Comparison of ENCODE assay signal across 23 mouse cellular contexts in the genomic region with DNA sequence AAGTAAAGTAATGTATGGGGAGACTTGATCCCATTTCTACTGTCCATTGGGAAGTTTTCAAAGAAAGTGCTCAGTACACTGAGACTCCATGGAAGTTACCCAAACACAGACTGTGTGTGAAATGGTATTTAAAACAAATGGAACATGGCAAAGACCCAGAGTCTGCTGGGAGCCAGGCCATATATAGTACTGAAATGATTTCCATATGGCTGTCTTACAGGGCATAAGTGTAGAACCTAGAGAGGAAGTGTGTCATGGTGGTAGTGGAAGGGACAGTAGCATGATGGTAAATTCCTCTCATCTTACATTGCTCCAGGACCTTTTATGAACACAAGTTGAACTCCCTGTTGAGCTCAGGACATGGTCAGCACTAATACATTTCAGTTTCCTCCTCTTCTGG. TPM values are rescaled to one million over a fixed set of nuclear protein-coding genes. Genes with fewer than 3 reads are reported as not detected.
DNase-seq lines count a peak whose midpoint lies in the region; ATAC-seq and TF ChIP-seq lines count a peak whose summit lies in the region.
"Had no signal": no experiment of that assay in that cellular context is flagged by ENCODE, and none has a peak within 500 bp of the region (broad histone marks: within the 10 kb centered on the region; RNA-seq: fewer than 3 reads in every experiment).

No protein-coding gene starts in this region.

- TF ChIP-seq CTCF in stomach, postnatal 0 days (IDR thresholded peaks at IDR 0.05; ENCODE audit: low read depth), result no peak
- no peak for TF ChIP-seq CTCF in thymus, adult 2 months (IDR thresholded peaks at IDR 0.05; ENCODE audit: borderline replicate concordance, control insufficient read depth, extremely low read depth, insufficient read depth, low read length, poor library complexity)

- TF ChIP-seq POLR2A in limb, embryonic 14.5 days (IDR thresholded peaks at IDR 0.05; ENCODE audit: borderline replicate concordance, extremely low read depth, insufficient read depth, insufficient read length), result no peak
- TF ChIP-seq POLR2A in thymus, adult 2 months (IDR thresholded peaks at IDR 0.05; ENCODE audit: control insufficient read depth, extremely low read depth, insufficient read depth, low read length, poor library complexity), result no peak

- ATAC-seq in frontal cortex, adult (ENCODE audit: low TSS enrichment), result 0 out of 2 replicates have a peak, but pooled peaks have one; percentile 47
- ATAC-seq in limb, embryonic 14.5 days (ENCODE audit: low FRiP score, low read depth), result no peak
- ATAC-seq in stomach, embryonic 16.5 days (ENCODE audit: insufficient read depth, low FRiP score), result peak; percentile 37; the same call in 1 of the 2 replicates
- ATAC-seq in stomach, postnatal 0 days (ENCODE audit: low FRiP score, low TSS enrichment), result no peak
- peak; percentile 76; the same call in 1 of the 2 replicates for ATAC-seq in limb, embryonic 15.5 days (ENCODE audit: insufficient number of reproducible peaks, low FRiP score, low TSS enrichment, low read depth)
- ATAC-seq: forebrain, embryonic 15.5 days; intestine, embryonic 16.5 days had no signal

- TF ChIP-seq EP300 in stomach, postnatal 0 days (optimal IDR thresholded peaks at IDR 0.05), result no peak

- no peak overlapping the region for H3K27ac ChIP-seq in limb, embryonic 14.5 days (replicated peaks; ENCODE audit: low read depth, low read length)
- H3K27ac ChIP-seq in limb, embryonic 10.5 days, result no peak overlapping the region
- no peak overlapping the region for H3K27ac ChIP-seq in stomach, embryonic 16.5 days (ENCODE audit: low read length)
- H3K27ac ChIP-seq in stomach, postnatal 0 days (replicated peaks), result no peak overlapping the region
- H3K27ac ChIP-seq in limb, embryonic 15.5 days, result 0 out of 2 replicates have a peak overlapping the region, but pooled peaks have one; percentile 2
- no peak overlapping the region for H3K27ac ChIP-seq in thymus, adult 2 months (ENCODE audit: control insufficient read depth, insufficient read depth, low read length)
- H3K27ac ChIP-seq: embryonic facial prominence, embryonic 12.5 days; forebrain, embryonic 10.5 days; forebrain, embryonic 15.5 days; gastrocnemius, adult 2 months; hindbrain, embryonic 10.5 days; hindbrain, embryonic 15.5 days had no signal

- no peak overlapping the region for H3K4me3 ChIP-seq in limb, embryonic 14.5 days (replicated peaks; ENCODE audit: low read length)
- H3K4me3 ChIP-seq in limb, embryonic 10.5 days, result no peak overlapping the region
- no peak overlapping the region for H3K4me3 ChIP-seq in stomach, embryonic 16.5 days (replicated peaks; ENCODE audit: low read length)
- H3K4me3 ChIP-seq in stomach, postnatal 0 days (ENCODE audit: low read depth, low read length), result no peak overlapping the region
- H3K4me3 ChIP-seq in limb, embryonic 15.5 days, result no peak overlapping the region
- no peak overlapping the region for H3K4me3 ChIP-seq in thymus, adult 2 months (ENCODE audit: control insufficient read depth, insufficient read depth, low read length)
- H3K4me3 ChIP-seq: embryonic facial prominence, embryonic 12.5 days; erythroblast, embryonic 14.5 days; forebrain, embryonic 10.5 days; forebrain, embryonic 15.5 days; gastrocnemius, adult 2 months; hindbrain, embryonic 10.5 days; hindbrain, embryonic 15.5 days had no signal

- no peak overlapping the region for H3K9ac ChIP-seq in limb, embryonic 14.5 days (ENCODE audit: low read depth, low read length, severe bottlenecking)
- no peak overlapping the region for H3K9ac ChIP-seq in stomach, embryonic 16.5 days (ENCODE audit: low read length)
- no peak overlapping the region for H3K9ac ChIP-seq in stomach, postnatal 0 days (ENCODE audit: low read length)
- no peak overlapping the region for H3K9ac ChIP-seq in limb, embryonic 15.5 days
- H3K9ac ChIP-seq: embryonic facial prominence, embryonic 12.5 days; forebrain, embryonic 15.5 days; hindbrain, embryonic 15.5 days had no signal

- no peaks in the 10 kb centered on the region for H3K4me1 ChIP-seq in limb, embryonic 14.5 days (ENCODE audit: control insufficient read depth, insufficient read depth, low read length)
- H3K4me1 ChIP-seq in limb, embryonic 10.5 days, result no peaks in the 10 kb centered on the region
- no peaks in the 10 kb centered on the region for H3K4me1 ChIP-seq in stomach, embryonic 16.5 days (ENCODE audit: control insufficient read depth, insufficient read depth, low read length)
- no peaks in the 10 kb centered on the region for H3K4me1 ChIP-seq in stomach, postnatal 0 days (replicated peaks; ENCODE audit: control insufficient read depth, insufficient read depth)
- no peaks in the 10 kb centered on the region for H3K4me1 ChIP-seq in limb, embryonic 15.5 days
- no peaks in the 10 kb centered on the region for H3K4me1 ChIP-seq in thymus, adult 2 months (replicated peaks; ENCODE audit: control insufficient read depth, insufficient read depth, low read length)
- H3K4me1 ChIP-seq: embryonic facial prominence, embryonic 12.5 days; forebrain, embryonic 10.5 days; forebrain, embryonic 15.5 days; hindbrain, embryonic 10.5 days; hindbrain, embryonic 15.5 days had no signal

- no peaks in the 10 kb centered on the region for H3K36me3 ChIP-seq in limb, embryonic 14.5 days (ENCODE audit: control insufficient read depth, insufficient read depth, low read length)
- no peaks in the 10 kb centered on the region for H3K36me3 ChIP-seq in limb, embryonic 10.5 days
- no peaks in the 10 kb centered on the region for H3K36me3 ChIP-seq in stomach, embryonic 16.5 days (ENCODE audit: control insufficient read depth, insufficient read depth, low read length)
- no peaks in the 10 kb centered on the region for H3K36me3 ChIP-seq in stomach, postnatal 0 days (ENCODE audit: control insufficient read depth, insufficient read depth, low read length)
- H3K36me3 ChIP-seq in limb, embryonic 15.5 days, result no peaks in the 10 kb centered on the region
- H3K36me3 ChIP-seq in thymus, adult 2 months (ENCODE audit: control insufficient read depth, insufficient read depth, low read length), result no peaks in the 10 kb centered on the region
- H3K36me3 ChIP-seq: embryonic facial prominence, embryonic 12.5 days; forebrain, embryonic 10.5 days; forebrain, embryonic 15.5 days; hindbrain, embryonic 10.5 days; hindbrain, embryonic 15.5 days had no signal

- H3K4me2 ChIP-seq in limb, embryonic 14.5 days (replicated peaks; ENCODE audit: low read depth, low read length, severe bottlenecking), result no peak overlapping the region
- no peak overlapping the region for H3K4me2 ChIP-seq in stomach, embryonic 16.5 days (ENCODE audit: low read depth, low read length)
- no peak overlapping the region for H3K4me2 ChIP-seq in stomach, postnatal 0 days (replicated peaks; ENCODE audit: low read depth)
- no peak overlapping the region for H3K4me2 ChIP-seq in limb, embryonic 15.5 days
- H3K4me2 ChIP-seq: embryonic facial prominence, embryonic 12.5 days; forebrain, embryonic 15.5 days; hindbrain, embryonic 15.5 days had no signal

- no peaks in the 10 kb centered on the region for H3K9me3 ChIP-seq in limb, embryonic 14.5 days (ENCODE audit: control insufficient read depth, low read length)
- no peaks in the 10 kb centered on the region for H3K9me3 ChIP-seq in limb, embryonic 10.5 days (replicated peaks)
- no peaks in the 10 kb centered on the region for H3K9me3 ChIP-seq in stomach, embryonic 16.5 days (replicated peaks; ENCODE audit: control insufficient read depth, low read length)
- no peaks in the 10 kb centered on the region for H3K9me3 ChIP-seq in stomach, postnatal 0 days (ENCODE audit: control insufficient read depth, low read length)
- H3K9me3 ChIP-seq in limb, embryonic 15.5 days, result no peaks in the 10 kb centered on the region
- H3K9me3 ChIP-seq: embryonic facial prominence, embryonic 12.5 days; forebrain, embryonic 10.5 days; forebrain, embryonic 15.5 days; hindbrain, embryonic 10.5 days; hindbrain, embryonic 15.5 days had no signal

- no peaks in the 10 kb centered on the region for H3K27me3 ChIP-seq in limb, embryonic 14.5 days (ENCODE audit: control insufficient read depth, insufficient read depth, low read length)
- H3K27me3 ChIP-seq in limb, embryonic 10.5 days (ENCODE audit: low read depth, poor library complexity, severe bottlenecking), result no peaks in the 10 kb centered on the region
- no peaks in the 10 kb centered on the region for H3K27me3 ChIP-seq in stomach, embryonic 16.5 days (ENCODE audit: control insufficient read depth, insufficient read depth, low read length)
- no peaks in the 10 kb centered on the region for H3K27me3 ChIP-seq in stomach, postnatal 0 days (ENCODE audit: control insufficient read depth, insufficient read depth, low read length)
- no peaks in the 10 kb centered on the region for H3K27me3 ChIP-seq in limb, embryonic 15.5 days
- no peaks in the 10 kb centered on the region for H3K27me3 ChIP-seq in thymus, adult 2 months (ENCODE audit: control insufficient read depth, insufficient read depth, low read length)
- H3K27me3 ChIP-seq: embryonic facial prominence, embryonic 12.5 days; forebrain, embryonic 15.5 days; hindbrain, embryonic 15.5 days had no signal

- no peak for DNase-seq in frontal cortex, postnatal 10 days (ENCODE audit: low spot score in 2 of 2)
- DNase-seq in limb, embryonic 14.5 days (ENCODE audit: low spot score), result peak; percentile 55
- no peak for DNase-seq in limb, embryonic 10.5 days (ENCODE audit: low spot score)
- DNase-seq in stomach, postnatal 0 days (ENCODE audit: low spot score), result no peak
- no peak for DNase-seq in thymus, adult 2 months
- DNase-seq: adrenal gland, postnatal 10 days; cerebellum, adult 11 months; cerebellum, adult 8-10 months; cerebellum, postnatal 14 days; embryo, embryonic 11 days; gastrocnemius, adult 2 months; gastrocnemius, postnatal 25 days; heart, postnatal 10 days had no signal

RNA-seq across cellular contexts. Expression of a gene that starts 43.2 kb away (rescaled TPM):
- polyA plus RNA-seq in limb, embryonic 14.5 days (2012; rRNA removed), result 23.5 and 23.9 TPM in 2 replicates
- 41.5 TPM in 2 replicates for polyA plus RNA-seq in limb, embryonic 14.5 days (2014; fragmentation: Nextera tagmentation; extraction: Ambion mirVana)
- 8.5 and 11.1 TPM in 2 replicates for polyA plus RNA-seq in limb, embryonic 10.5 days (2016; fragmentation: Nextera tagmentation; extraction: Ambion mirVana)
- 25.0 and 28.3 TPM in 2 replicates for polyA plus RNA-seq in stomach, embryonic 16.5 days (2015; fragmentation: Nextera tagmentation; extraction: Ambion mirVana)
- polyA plus RNA-seq in stomach, postnatal 0 days (2015; fragmentation: Nextera tagmentation; extraction: Ambion mirVana), result 17.1 and 20.3 TPM in 2 replicates
- polyA plus RNA-seq in limb, embryonic 15.5 days (2015; fragmentation: Nextera tagmentation; extraction: Ambion mirVana), result 35.1 and 40.1 TPM in 2 replicates
- polyA plus RNA-seq in thymus, adult 2 months (2012; rRNA removed), result 39.4 and 41.0 TPM in 2 replicates
- polyA plus RNA-seq: erythroblast, embryonic 14.5 days had no signal

Comparison
In these comparisons a context has a peak if more than half of its experiments do, and no peak if none do; other contexts are left out.
1. ATAC-seq: peak in frontal cortex, adult (single experiment), stomach, embryonic 16.5 days (single experiment) and limb, embryonic 15.5 days (single experiment); none in limb, embryonic 14.5 days (single experiment) and stomach, postnatal 0 days (single experiment).